Mouse (Mus musculus): Measurements from ENCODE around the gene Hadhb. TPM values are rescaled to one million over a fixed set of nuclear protein-coding genes. Genes with fewer than 3 reads are reported as not detected.

Gene Hadhb
- polyA plus RNA-seq, 1 experiment from 2014 or later: 139 TPM

GRCm38 (mm10) chr5:30159601-30160000 lies 4.6 kb downstream of the Hadhb start:
- no peak for ATAC-seq (ENCODE audit: insufficient number of reproducible peaks, low FRiP score, low TSS enrichment, low read depth)
- 81% methylated on average over 6 of the region's 6 CpGs for WGBS

GRCm38 (mm10) chr5:30161836-30162235 lies 6.8 kb downstream of the Hadhb start:
- peaks cover 11% of the 10 kb centered on the region; the same call in 1 of the 2 replicates for H3K36me3 ChIP-seq
- no peak overlapping the region for H3K27ac ChIP-seq
- 89% methylated on average over 1 of the region's 1 CpGs for WGBS
- H3K4me1 ChIP-seq: no peaks in the 10 kb centered on the region
- H3K4me2 ChIP-seq: no peak overlapping the region
- ATAC-seq (ENCODE audit: insufficient number of reproducible peaks, low FRiP score, low TSS enrichment, low read depth): no peak
- no peak overlapping the region for H3K4me3 ChIP-seq
- no peaks in the 10 kb centered on the region for H3K27me3 ChIP-seq
- no peaks in the 10 kb centered on the region for H3K9me3 ChIP-seq
- H3K9ac ChIP-seq: no peak overlapping the region

More at GRCm38 (mm10) chr5:30159601-30160000, 4.6 kb downstream of the Hadhb start:
- Histone ChIP-seq H3K4me1 (peaks cover 7% of the 10 kb centered on the region), H3K4me3 (no peak overlapping the region), H3K4me2 (no peak overlapping the region), H3K9me3 (no peaks in the 10 kb centered on the region), H3K36me3 (peaks cover 5% of the 10 kb centered on the region; the same call in 1 of the 2 replicates), H3K27ac (no peak overlapping the region), H3K9ac (no peak overlapping the region), H3K27me3 (no peaks in the 10 kb centered on the region)

- Histone ChIP-seq H3K4me3 (no peak overlapping the region), H3K36me3 (peaks cover 11% of the 10 kb centered on the region; the same call in 1 of the 2 replicates), H3K9me3 (no peaks in the 10 kb centered on the region), H3K27me3 (no peaks in the 10 kb centered on the region), H3K4me2 (no peak overlapping the region), H3K27ac (no peak overlapping the region), H3K4me1 (no peaks in the 10 kb centered on the region), H3K9ac (no peak overlapping the region)
- 71% methylated on average over 6 of the region's 6 CpGs for WGBS
- no peak for ATAC-seq (ENCODE audit: insufficient number of reproducible peaks, low FRiP score, low TSS enrichment, low read depth)
These were observed 7.3 kb downstream of the Hadhb start for GRCm38 (mm10) chr5:30162339-30162738.

- Histone ChIP-seq H3K27ac (no peak overlapping the region), H3K27me3 (no peaks in the 10 kb centered on the region), H3K9ac (no peak overlapping the region), H3K9me3 (no peaks in the 10 kb centered on the region), H3K36me3 (peaks cover 27% of the 10 kb centered on the region), H3K4me1 (no peaks in the 10 kb centered on the region), H3K4me2 (no peak overlapping the region), H3K4me3 (no peak overlapping the region)
- 84% methylated on average over 5 of the region's 5 CpGs for WGBS
- no peak for ATAC-seq (ENCODE audit: insufficient number of reproducible peaks, low FRiP score, low TSS enrichment, low read depth)
These were observed 10.3 kb downstream of the Hadhb start for GRCm38 (mm10) chr5:30165234-30165946.

- Histone ChIP-seq H3K9me3 (no peaks in the 10 kb centered on the region), H3K4me1 (peaks cover 4% of the 10 kb centered on the region; the same call in 1 of the 2 replicates), H3K4me2 (no peak overlapping the region), H3K9ac (no peak overlapping the region), H3K4me3 (no peak overlapping the region), H3K27ac (no peak overlapping the region), H3K27me3 (no peaks in the 10 kb centered on the region), H3K36me3 (peaks cover 50% of the 10 kb centered on the region)
- 67% methylated on average over 5 of the region's 5 CpGs for WGBS
- ATAC-seq (ENCODE audit: insufficient number of reproducible peaks, low FRiP score, low TSS enrichment, low read depth): no peak
These were observed 15.4 kb downstream of the Hadhb start for GRCm38 (mm10) chr5:30170303-30170940.

GRCm38 (mm10) chr5:30172115-30172514 lies 17.1 kb downstream of the Hadhb start:
- Histone ChIP-seq H3K27ac (no peak overlapping the region), H3K4me2 (no peak overlapping the region), H3K4me1 (peaks cover 4% of the 10 kb centered on the region; the same call in 1 of the 2 replicates), H3K27me3 (no peaks in the 10 kb centered on the region), H3K4me3 (no peak overlapping the region), H3K9ac (no peak overlapping the region), H3K36me3 (peaks cover 62% of the 10 kb centered on the region), H3K9me3 (no peaks in the 10 kb centered on the region)
- no peak for ATAC-seq (ENCODE audit: insufficient number of reproducible peaks, low FRiP score, low TSS enrichment, low read depth)

- H3K27ac ChIP-seq: 0 out of 2 replicates have a peak overlapping the region, but pooled peaks have one; percentile 9
- no peak overlapping the region for H3K9ac ChIP-seq
- peaks cover 4% of the 10 kb centered on the region; the same call in 1 of the 2 replicates for H3K4me1 ChIP-seq
- no peaks in the 10 kb centered on the region for H3K9me3 ChIP-seq
- no peak overlapping the region for H3K4me2 ChIP-seq
- ATAC-seq (ENCODE audit: insufficient number of reproducible peaks, low FRiP score, low TSS enrichment, low read depth): no peak
- WGBS: 33% methylated on average over 20 of the region's 20 CpGs
- H3K27me3 ChIP-seq: no peaks in the 10 kb centered on the region
- no peak overlapping the region for H3K4me3 ChIP-seq
- H3K36me3 ChIP-seq: peaks cover 67% of the 10 kb centered on the region
These were observed 18.1 kb downstream of the Hadhb start for GRCm38 (mm10) chr5:30172931-30173692.

GRCm38 (mm10) chr5:30175811-30176210 lies 20.8 kb downstream of the Hadhb start:
- H3K4me3 ChIP-seq: no peak overlapping the region
- no peak for ATAC-seq (ENCODE audit: insufficient number of reproducible peaks, low FRiP score, low TSS enrichment, low read depth)
- no peak overlapping the region for H3K27ac ChIP-seq
- H3K4me2 ChIP-seq: no peak overlapping the region
- no peaks in the 10 kb centered on the region for H3K9me3 ChIP-seq
- H3K27me3 ChIP-seq: no peaks in the 10 kb centered on the region
- WGBS: 55% methylated on average over 4 of the region's 4 CpGs
- no peak overlapping the region for H3K9ac ChIP-seq
- peaks cover 66% of the 10 kb centered on the region for H3K36me3 ChIP-seq
- H3K4me1 ChIP-seq: peaks cover 4% of the 10 kb centered on the region; the same call in 1 of the 2 replicates

GRCm38 (mm10) chr5:30187687-30188485 lies 32.8 kb downstream of the Hadhb start:
- Histone ChIP-seq H3K4me1 (no peaks in the 10 kb centered on the region), H3K36me3 (peaks cover 46% of the 10 kb centered on the region), H3K4me3 (no peak overlapping the region), H3K27me3 (no peaks in the 10 kb centered on the region), H3K9me3 (no peaks in the 10 kb centered on the region), H3K9ac (no peak overlapping the region), H3K27ac (no peak overlapping the region), H3K4me2 (no peak overlapping the region)
- 93% methylated on average over 12 of the region's 12 CpGs for WGBS
- no peak for ATAC-seq (ENCODE audit: insufficient number of reproducible peaks, low FRiP score, low TSS enrichment, low read depth)

- H3K27ac ChIP-seq: no peak overlapping the region
- no peak overlapping the region for H3K9ac ChIP-seq
- no peaks in the 10 kb centered on the region for H3K9me3 ChIP-seq
- H3K4me1 ChIP-seq: no peaks in the 10 kb centered on the region
- no peak overlapping the region for H3K4me3 ChIP-seq
- H3K36me3 ChIP-seq: peaks cover 19% of the 10 kb centered on the region
- no peaks in the 10 kb centered on the region for H3K27me3 ChIP-seq
- no peak for ATAC-seq (ENCODE audit: insufficient number of reproducible peaks, low FRiP score, low TSS enrichment, low read depth)
- no peak overlapping the region for H3K4me2 ChIP-seq
- WGBS: 73% methylated on average over 1 of the region's 1 CpGs
These were observed 37.4 kb downstream of the Hadhb start for GRCm38 (mm10) chr5:30192452-30192851.

GRCm38 (mm10) chr5:30195340-30195739 lies 40.3 kb downstream of the Hadhb start:
- Histone ChIP-seq H3K4me3 (no peak overlapping the region), H3K4me2 (no peak overlapping the region), H3K27ac (no peak overlapping the region), H3K36me3 (0 out of 2 replicates have a peak, but pooled peaks cover 4% of the 10 kb centered on the region), H3K9me3 (no peaks in the 10 kb centered on the region), H3K4me1 (no peaks in the 10 kb centered on the region), H3K27me3 (no peaks in the 10 kb centered on the region), H3K9ac (no peak overlapping the region)
- no peak for ATAC-seq (ENCODE audit: insufficient number of reproducible peaks, low FRiP score, low TSS enrichment, low read depth)
- 96% methylated on average over 5 of the region's 5 CpGs for WGBS

All from limb, embryonic 15.5 days (tissue).